Mouse (Mus musculus) ES-Bruce4 (cell line): ENCODE results near the gene Sirpb1a. TPM values are rescaled to one million over a fixed set of nuclear protein-coding genes. Genes with fewer than 3 reads are reported as not detected.

ENCODE experiments used
- H3K27ac ChIP-seq: 2 replicates; pipeline ENCODE4 v1.5.1; 2012; ENCODE audit warnings: low read length, inconsistent platforms; ENCODE audit not compliant: insufficient read depth
- H3K27me3 ChIP-seq: 2 replicates; pipeline ENCODE4 v1.6.1; 2012; ENCODE audit warnings: mild to moderate bottlenecking, low read length, inconsistent platforms; ENCODE audit not compliant: control insufficient read depth, poor library complexity, insufficient read depth, severe bottlenecking
- H3K36me3 ChIP-seq: 2 replicates; pipeline ENCODE4 v1.6.1; 2012; ENCODE audit warnings: inconsistent platforms, mild to moderate bottlenecking, low read length, moderate library complexity; ENCODE audit not compliant: control insufficient read depth, poor library complexity, insufficient read depth, severe bottlenecking
- H3K4me1 ChIP-seq: one replicate; pipeline ENCODE4 v1.8.1; 2011; ENCODE audit warnings: low read length; ENCODE audit not compliant: control insufficient read depth, insufficient read depth
- H3K4me3 ChIP-seq: 2 replicates; pipeline ENCODE4 v1.5.1; 2011; ENCODE audit warnings: low read depth, mild to moderate bottlenecking, low read length
- H3K9ac ChIP-seq: 2 replicates; pipeline ENCODE4 v1.6.1; 2012; ENCODE audit warnings: low read depth, mild to moderate bottlenecking, inconsistent platforms; ENCODE audit not compliant: poor library complexity, severe bottlenecking
- H3K9me3 ChIP-seq: replicated peaks from 2 replicates; pipeline ENCODE4 v1.6.1; 2012; ENCODE audit warnings: mild to moderate bottlenecking, low read length, inconsistent platforms; ENCODE audit not compliant: control insufficient read depth, poor library complexity, insufficient read depth, severe bottlenecking
- CTCF ChIP-seq: IDR thresholded peaks from one replicate; pipeline ENCODE4 v1.8.1; 2011; ENCODE audit warnings: low read depth, low read length
- EP300 ChIP-seq: IDR thresholded peaks from 2 replicates; pipeline ENCODE4 v1.6.1; 2011; ENCODE audit warnings: low read depth, low read length; ENCODE audit not compliant: insufficient read depth
- POLR2A ChIP-seq: IDR thresholded peaks from one replicate; pipeline ENCODE4 v1.8.1; 2011; ENCODE audit warnings: low read length; ENCODE audit not compliant: insufficient read depth
- polyA plus RNA-seq: library from polyadenylated mRNA; stranded (reverse); fragments of >200 nt; gene quantifications from 2 replicates; pipeline ENCODE4 v1.2.4, GENCODE M21; 2011; ENCODE audit warnings: low read depth; ENCODE audit not compliant: missing spikeins, insufficient read depth, insufficient read length

The Sirpb1a gene
- polyA plus RNA-seq, 1 experiment: not detected

- H3K4me1 ChIP-seq: no peaks in the 10 kb centered on the region
- TF ChIP-seq CTCF (no peak), EP300 (no peak)
- no peak overlapping the region for H3K9ac ChIP-seq
- no peak overlapping the region for H3K27ac ChIP-seq
- H3K9me3 ChIP-seq: no peaks in the 10 kb centered on the region
- no peak overlapping the region for H3K4me3 ChIP-seq
- no peaks in the 10 kb centered on the region for H3K27me3 ChIP-seq
- no peaks in the 10 kb centered on the region for H3K36me3 ChIP-seq
These were observed 86.0 kb downstream of the Sirpb1a start for GRCm38 (mm10) chr3:15340287-15340686.

- Histone ChIP-seq H3K9ac (no peak overlapping the region), H3K27ac (no peak overlapping the region), H3K4me3 (no peak overlapping the region), H3K36me3 (no peaks in the 10 kb centered on the region), H3K9me3 (peaks cover 6% of the 10 kb centered on the region; the same call in 1 of the 2 replicates), H3K4me1 (no peaks in the 10 kb centered on the region), H3K27me3 (no peaks in the 10 kb centered on the region)
- TF ChIP-seq CTCF (no peak), POLR2A (no peak), EP300 (no peak)
These were observed 92.1 kb downstream of the Sirpb1a start for GRCm38 (mm10) chr3:15334182-15334581.

- Histone ChIP-seq H3K27ac (no peak within 1 kb of the TSS), H3K27me3 (no peaks in the 10 kb centered on the region; the same call in 1 of the 2 replicates), H3K9me3 (peaks cover 6% of the 10 kb centered on the region; the same call in 1 of the 2 replicates), H3K9ac (no peak within 1 kb of the TSS), H3K4me1 (no peaks in the 10 kb centered on the region), H3K4me3 (no peak within 1 kb of the TSS), H3K36me3 (no peaks in the 10 kb centered on the region)
- no peak for TF ChIP-seq EP300
- TF ChIP-seq POLR2A: no peak
- no peak for TF ChIP-seq CTCF
These were observed 94.3 kb downstream of the Sirpb1a start, which contains the start of gene Gm9733 for GRCm38 (mm10) chr3:15332063-15332462. Gene Gm9733, minus strand, starts transcription at chr3:15332302.

- Histone ChIP-seq H3K27me3 (no peaks in the 10 kb centered on the region; the same call in 1 of the 2 replicates), H3K9me3 (peaks cover 6% of the 10 kb centered on the region; the same call in 1 of the 2 replicates), H3K27ac (no peak overlapping the region), H3K4me3 (no peak overlapping the region), H3K4me1 (no peaks in the 10 kb centered on the region), H3K9ac (no peak overlapping the region), H3K36me3 (no peaks in the 10 kb centered on the region)
- TF ChIP-seq EP300: no peak
- TF ChIP-seq POLR2A: no peak
- no peak for TF ChIP-seq CTCF
These were observed 94.8 kb downstream of the Sirpb1a start for GRCm38 (mm10) chr3:15331545-15331944.

- no peaks in the 10 kb centered on the region for H3K36me3 ChIP-seq
- H3K27ac ChIP-seq: no peak overlapping the region
- H3K4me3 ChIP-seq: no peak overlapping the region
- H3K9me3 ChIP-seq: peaks cover under 1% of the 10 kb centered on the region; the same call in 1 of the 2 replicates
- H3K27me3 ChIP-seq: no peaks in the 10 kb centered on the region; the same call in 1 of the 2 replicates
- TF ChIP-seq EP300: no peak
- no peak for TF ChIP-seq POLR2A
- no peak for TF ChIP-seq CTCF
- H3K9ac ChIP-seq: no peak overlapping the region
- no peaks in the 10 kb centered on the region for H3K4me1 ChIP-seq
These were observed 96.8 kb downstream of the Sirpb1a start for GRCm38 (mm10) chr3:15329549-15329948.

Other genes starting within 250 kb of the Sirpb1a start
- not detected in 2 replicates for gene Gm9733, start 94.2 kb downstream of the Sirpb1a start, polyA plus RNA-seq
- gene Sirpb1b, start 148.5 kb upstream of the Sirpb1a start, polyA plus RNA-seq: not detected in 2 replicates